Mouse (Mus musculus) neural tube, embryonic 10.5 days (tissue): Measurements from ENCODE around the gene Rasgef1c.

Experiments
- DNase-seq: peaks from one replicate; pipeline ENCODE4 v3.0.0-alpha.2; 2017; ENCODE audit warnings: low spot score; ENCODE audit errors: extremely low spot score

The Rasgef1c gene

GRCm38 (mm10) chr11:49973657-49974340, 72.2 kb downstream of the Rasgef1c start:
- DNase-seq, result no peak

- DNase-seq, result no peak
Observed at GRCm38 (mm10) chr11:49974675-49975074, 73.0 kb downstream of the Rasgef1c start.

- no peak for DNase-seq
Observed at GRCm38 (mm10) chr11:49977963-49978568, 76.4 kb downstream of the Rasgef1c start.

- no peak for DNase-seq
Observed at GRCm38 (mm10) chr11:49978935-49979334, 77.3 kb downstream of the Rasgef1c start.

- no peak for DNase-seq
Observed at GRCm38 (mm10) chr11:49980681-49981235, 79.1 kb downstream of the Rasgef1c start.

GRCm38 (mm10) chr11:49981321-49981963, 79.8 kb downstream of the Rasgef1c start:
- DNase-seq, result no peak

- DNase-seq, result no peak
Observed at GRCm38 (mm10) chr11:49982094-49982493, 80.5 kb downstream of the Rasgef1c start.

GRCm38 (mm10) chr11:49982881-49983280, 81.2 kb downstream of the Rasgef1c start:
- DNase-seq, result no peak

GRCm38 (mm10) chr11:49983875-49984552, 82.4 kb downstream of the Rasgef1c start:
- no peak for DNase-seq

- DNase-seq, result no peak
Observed at GRCm38 (mm10) chr11:49985009-49985408, 83.4 kb downstream of the Rasgef1c start.

- peak; percentile 54 for DNase-seq
Observed at GRCm38 (mm10) chr11:49986277-49987036, 84.8 kb downstream of the Rasgef1c start.

GRCm38 (mm10) chr11:49994536-49994935, 92.9 kb downstream of the Rasgef1c start:
- no peak for DNase-seq

GRCm38 (mm10) chr11:49996398-49996797, 94.8 kb downstream of the Rasgef1c start:
- DNase-seq, result no peak

- no peak for DNase-seq
Observed at GRCm38 (mm10) chr11:49997321-49997720, 95.7 kb downstream of the Rasgef1c start.

- no peak for DNase-seq
Observed at GRCm38 (mm10) chr11:50002853-50003252, 101.2 kb downstream of the Rasgef1c start.

- no peak for DNase-seq
Observed at GRCm38 (mm10) chr11:50007776-50008175, 106.1 kb downstream of the Rasgef1c start.

GRCm38 (mm10) chr11:50008231-50008630, 106.6 kb downstream of the Rasgef1c start:
- DNase-seq, result no peak

- DNase-seq, result no peak
Observed at GRCm38 (mm10) chr11:50013016-50013415, 111.4 kb downstream of the Rasgef1c start.

GRCm38 (mm10) chr11:50016503-50016902, 114.9 kb downstream of the Rasgef1c start:
- DNase-seq, result no peak

GRCm38 (mm10) chr11:50017511-50017910, 115.9 kb downstream of the Rasgef1c start:
- no peak for DNase-seq

- DNase-seq, result no peak
Observed at GRCm38 (mm10) chr11:50018848-50019247, 117.2 kb downstream of the Rasgef1c start.
